Mouse (Mus musculus) stomach, postnatal 0 days (tissue): ENCODE data around the gene Fbxl2. TPM values are rescaled to one million over a fixed set of nuclear protein-coding genes. Genes with fewer than 3 reads are reported as not detected.

ENCODE experiments used
- ATAC-seq: fragments of 200-750 bp; cut with Nextera tagmentation; 2 replicates; pipeline ENCODE4 v1.8.0; 2017; ENCODE audit not compliant: low FRiP score, low TSS enrichment
- DNase-seq: peaks from one replicate; pipeline ENCODE4 v3.0.0-alpha.2; 2016; ENCODE audit warnings: low spot score
- H3K27ac ChIP-seq: fragments of 300-500 bp; sonication (generic); replicated peaks from 2 replicates; pipeline ENCODE4 v1.5.1; 2014; ENCODE audit warnings: mild to moderate bottlenecking, control low read depth
- H3K27me3 ChIP-seq: fragments of 300-500 bp; sonication (generic); 2 replicates; pipeline ENCODE4 v1.6.1; 2014; ENCODE audit warnings: low read length; ENCODE audit not compliant: control insufficient read depth, insufficient read depth
- H3K36me3 ChIP-seq: fragments of 300-500 bp; sonication (generic); 2 replicates; pipeline ENCODE4 v1.6.1; 2014; ENCODE audit warnings: low read length, mixed read lengths; ENCODE audit not compliant: control insufficient read depth, insufficient read depth
- H3K4me1 ChIP-seq: fragments of 300-500 bp; sonication (generic); replicated peaks from 2 replicates; pipeline ENCODE4 v1.6.1; 2014; ENCODE audit warnings: antibody characterized with exemption; ENCODE audit not compliant: control insufficient read depth, insufficient read depth
- H3K4me2 ChIP-seq: fragments of 300-500 bp; sonication (generic); replicated peaks from 2 replicates; pipeline ENCODE4 v1.6.1; 2014; ENCODE audit warnings: low read depth, mild to moderate bottlenecking, control low read depth, moderate library complexity
- H3K4me3 ChIP-seq: fragments of 300-500 bp; sonication (generic); 2 replicates; pipeline ENCODE4 v1.5.1; 2014; ENCODE audit warnings: low read depth, low read length, control low read depth
- H3K9ac ChIP-seq: fragments of 300-500 bp; sonication (generic); 2 replicates; pipeline ENCODE4 v1.6.1; 2014; ENCODE audit warnings: mild to moderate bottlenecking, low read length, control low read depth, mixed read lengths
- H3K9me3 ChIP-seq: fragments of 300-500 bp; sonication (generic); 2 replicates; pipeline ENCODE4 v1.6.1; 2016; ENCODE audit warnings: low read length; ENCODE audit not compliant: control insufficient read depth
- CTCF ChIP-seq: IDR thresholded peaks from 2 replicates; pipeline ENCODE4 v1.5.1; 2016; ENCODE audit warnings: antibody characterized with exemption, low read depth, mild to moderate bottlenecking, moderate library complexity
- EP300 ChIP-seq: optimal IDR thresholded peaks from 2 replicates; pipeline ENCODE3; 2016; ENCODE audit warnings: antibody characterized with exemption
- WGBS: fragments of 180-500 bp; shearing (Covaris S2); extraction: QIAGEN DNeasy Blood & Tissue Kit; methylation state at CpG from one replicate; pipeline ENCODE4 v1.1.7; 2014; 5-methylcytosine and 5-hydroxymethylcytosine counted together
- polyA plus RNA-seq: library from polyadenylated mRNA; unstranded; fragments of >200 nt; fragmentation: Nextera tagmentation; extraction: Ambion mirVana; gene quantifications from 2 replicates; pipeline ENCODE4 v1.2.1, GENCODE M21; 2015

Fbxl2 gene
- polyA plus RNA-seq, 1 experiment from 2014 or later, result 0.90 TPM

- Histone ChIP-seq H3K9ac (no peak overlapping the region), H3K27ac (no peak overlapping the region), H3K36me3 (no peaks in the 10 kb centered on the region), H3K4me3 (no peak overlapping the region), H3K4me2 (no peak overlapping the region), H3K27me3 (no peaks in the 10 kb centered on the region), H3K4me1 (no peaks in the 10 kb centered on the region), H3K9me3 (no peaks in the 10 kb centered on the region)
- TF ChIP-seq CTCF (no peak), EP300 (no peak)
- WGBS, result 89% methylated on average over 16 of the region's 16 CpGs
- ATAC-seq, result no peak
- no peak for DNase-seq
Observed at GRCm38 (mm10) chr9:114050778-114051177, 4.8 kb upstream of the Fbxl2 start.

DNA sequence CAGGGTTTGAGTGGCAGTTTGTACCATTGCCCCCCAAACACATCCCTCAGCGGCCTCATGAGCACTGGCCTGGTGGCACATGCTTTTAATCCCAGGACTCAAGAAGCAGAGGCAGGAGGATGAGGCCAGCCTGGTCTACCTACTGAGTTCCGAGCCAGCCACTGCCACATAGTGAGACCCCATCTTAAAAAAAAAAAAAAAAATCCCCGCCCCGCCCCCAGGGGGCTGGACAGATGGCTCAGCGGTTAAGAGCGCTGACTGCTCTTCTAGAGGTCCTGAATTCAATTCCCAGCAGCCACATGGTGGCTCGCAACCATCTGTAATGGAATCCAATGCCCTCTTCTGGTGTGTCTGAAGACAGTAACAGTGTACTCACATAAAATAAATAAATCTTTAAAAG is 4.1 kb upstream of the Fbxl2 start:
- DNase-seq, result no peak
- Histone ChIP-seq H3K9me3 (no peaks in the 10 kb centered on the region), H3K4me2 (no peak overlapping the region), H3K9ac (no peak overlapping the region), H3K36me3 (no peaks in the 10 kb centered on the region), H3K27ac (no peak overlapping the region), H3K27me3 (no peaks in the 10 kb centered on the region), H3K4me3 (no peak overlapping the region), H3K4me1 (no peaks in the 10 kb centered on the region)
- TF ChIP-seq EP300, result no peak
- TF ChIP-seq CTCF, result no peak
- WGBS, result 87% methylated on average over 7 of the region's 7 CpGs
- no peak for ATAC-seq

DNA sequence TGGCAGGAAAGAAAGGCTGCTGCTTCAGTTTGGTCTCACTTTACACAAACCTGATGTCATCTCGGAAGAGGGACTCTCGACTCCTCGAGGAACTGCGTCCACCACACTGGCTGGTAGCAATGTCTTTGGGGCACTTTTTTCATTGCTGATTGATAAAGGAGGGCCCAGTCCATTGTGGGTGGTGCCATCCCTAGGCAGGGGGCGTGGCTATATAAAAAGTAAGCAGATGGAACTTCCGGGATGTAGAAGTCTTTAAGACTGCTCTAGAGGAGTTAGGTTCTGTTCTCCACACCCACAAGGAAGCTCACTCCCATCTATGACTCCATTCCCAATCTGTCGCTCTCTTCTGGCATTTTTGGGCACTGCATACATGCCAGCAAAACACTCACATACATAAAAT is 685 bp upstream of the Fbxl2 start:
- H3K4me3 ChIP-seq, result no peak overlapping the region
- 88% methylated on average over 7 of the region's 7 CpGs for WGBS
- H3K27ac ChIP-seq, result no peak overlapping the region
- H3K9ac ChIP-seq, result no peak overlapping the region
- ATAC-seq (no peak), DNase-seq (no peak)
- H3K9me3 ChIP-seq, result no peaks in the 10 kb centered on the region
- H3K27me3 ChIP-seq, result no peaks in the 10 kb centered on the region
- no peak overlapping the region for H3K4me2 ChIP-seq
- TF ChIP-seq EP300 (no peak), CTCF (no peak)
- H3K36me3 ChIP-seq, result no peaks in the 10 kb centered on the region
- H3K4me1 ChIP-seq, result no peaks in the 10 kb centered on the region

DNA sequence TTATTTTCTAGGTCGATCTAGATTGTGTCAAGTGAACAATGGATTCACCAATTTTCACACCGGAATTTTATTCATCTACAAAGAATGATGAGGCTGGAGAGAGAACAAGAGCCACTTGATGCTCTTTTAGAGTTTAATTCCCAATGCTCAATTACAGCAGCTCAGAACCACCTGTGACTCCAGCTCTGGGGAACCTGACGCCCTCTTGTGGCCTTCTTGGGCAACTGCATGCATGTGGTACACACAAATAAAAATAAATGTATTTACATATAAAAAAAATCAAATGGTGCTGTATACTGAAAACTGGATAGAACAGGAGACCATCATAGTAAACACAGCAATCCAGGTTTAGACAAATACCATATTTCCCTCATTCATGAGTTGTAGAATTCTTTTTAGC is 1.5 kb downstream of the Fbxl2 start:
- no peak overlapping the region for H3K4me3 ChIP-seq
- no peak for ATAC-seq
- DNase-seq, result no peak
- no peak overlapping the region for H3K9ac ChIP-seq
- 58% methylated on average over 3 of the region's 3 CpGs for WGBS
- TF ChIP-seq EP300 (no peak), CTCF (peak; percentile 63)
- H3K4me1 ChIP-seq, result no peaks in the 10 kb centered on the region
- no peaks in the 10 kb centered on the region for H3K27me3 ChIP-seq
- H3K27ac ChIP-seq, result no peak overlapping the region
- H3K4me2 ChIP-seq, result no peak overlapping the region
- H3K9me3 ChIP-seq, result no peaks in the 10 kb centered on the region
- H3K36me3 ChIP-seq, result no peaks in the 10 kb centered on the region

DNA sequence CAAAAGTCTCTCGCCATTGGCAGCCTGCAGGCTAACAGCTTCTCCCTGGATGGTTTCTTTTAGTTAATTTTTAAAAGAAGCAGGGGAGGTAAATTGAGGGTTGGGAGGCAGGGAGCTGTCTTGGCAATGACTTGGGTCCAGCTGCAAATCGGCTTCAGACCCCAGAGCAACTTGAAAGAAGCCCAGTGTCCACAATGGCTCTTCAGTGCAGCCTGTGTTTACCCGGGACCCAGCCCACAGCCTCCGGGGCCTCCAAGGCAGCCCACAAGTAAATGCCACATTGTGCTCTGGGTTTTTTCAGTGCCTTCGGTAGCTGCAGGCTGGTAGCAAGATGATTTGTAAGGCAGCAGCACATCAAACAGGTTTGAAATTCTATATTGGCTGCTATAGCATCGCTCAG is 3.5 kb downstream of the Fbxl2 start:
- Histone ChIP-seq H3K9me3 (no peaks in the 10 kb centered on the region), H3K27ac (no peak overlapping the region), H3K4me2 (no peak overlapping the region), H3K4me1 (no peaks in the 10 kb centered on the region), H3K9ac (no peak overlapping the region), H3K4me3 (no peak overlapping the region), H3K27me3 (no peaks in the 10 kb centered on the region), H3K36me3 (no peaks in the 10 kb centered on the region)
- ATAC-seq (no peak), DNase-seq (no peak)
- TF ChIP-seq EP300 (no peak), CTCF (no peak)
- 35% methylated on average over 6 of the region's 6 CpGs for WGBS

GRCm38 (mm10) chr9:114040945-114041344 is 5.0 kb downstream of the Fbxl2 start:
- no peaks in the 10 kb centered on the region for H3K9me3 ChIP-seq
- DNase-seq (no peak), ATAC-seq (no peak)
- H3K4me3 ChIP-seq, result no peak overlapping the region
- WGBS, result 84% methylated on average over 4 of the region's 4 CpGs
- H3K9ac ChIP-seq, result no peak overlapping the region
- no peak overlapping the region for H3K4me2 ChIP-seq
- H3K4me1 ChIP-seq, result no peaks in the 10 kb centered on the region
- no peaks in the 10 kb centered on the region for H3K27me3 ChIP-seq
- TF ChIP-seq EP300 (no peak), CTCF (0 out of 2 replicates have a peak, but pooled peaks have one; percentile 22)
- H3K27ac ChIP-seq, result no peak overlapping the region
- H3K36me3 ChIP-seq, result no peaks in the 10 kb centered on the region
